Mouse (Mus musculus) small intestine, adult 2 months (tissue): ENCODE measurements around the gene Tbx21.

Experiments used
- CTCF ChIP-seq: fragments of 200-500 bp; IDR thresholded peaks from 2 replicates; pipeline ENCODE4 v1.5.1; 2012; ENCODE audit warnings: low read depth, mild to moderate bottlenecking, control low read depth, inconsistent platforms, low read length, moderate library complexity, mixed read lengths; ENCODE audit not compliant: insufficient replicate concordance, insufficient read length; ENCODE audit errors: extremely low read depth
- POLR2A ChIP-seq: fragments of 200-500 bp; IDR thresholded peaks from 2 replicates; pipeline ENCODE4 v1.6.1; 2012; ENCODE audit warnings: low read depth, mild to moderate bottlenecking, control low read depth, inconsistent platforms, low read length, moderate library complexity

DNA sequence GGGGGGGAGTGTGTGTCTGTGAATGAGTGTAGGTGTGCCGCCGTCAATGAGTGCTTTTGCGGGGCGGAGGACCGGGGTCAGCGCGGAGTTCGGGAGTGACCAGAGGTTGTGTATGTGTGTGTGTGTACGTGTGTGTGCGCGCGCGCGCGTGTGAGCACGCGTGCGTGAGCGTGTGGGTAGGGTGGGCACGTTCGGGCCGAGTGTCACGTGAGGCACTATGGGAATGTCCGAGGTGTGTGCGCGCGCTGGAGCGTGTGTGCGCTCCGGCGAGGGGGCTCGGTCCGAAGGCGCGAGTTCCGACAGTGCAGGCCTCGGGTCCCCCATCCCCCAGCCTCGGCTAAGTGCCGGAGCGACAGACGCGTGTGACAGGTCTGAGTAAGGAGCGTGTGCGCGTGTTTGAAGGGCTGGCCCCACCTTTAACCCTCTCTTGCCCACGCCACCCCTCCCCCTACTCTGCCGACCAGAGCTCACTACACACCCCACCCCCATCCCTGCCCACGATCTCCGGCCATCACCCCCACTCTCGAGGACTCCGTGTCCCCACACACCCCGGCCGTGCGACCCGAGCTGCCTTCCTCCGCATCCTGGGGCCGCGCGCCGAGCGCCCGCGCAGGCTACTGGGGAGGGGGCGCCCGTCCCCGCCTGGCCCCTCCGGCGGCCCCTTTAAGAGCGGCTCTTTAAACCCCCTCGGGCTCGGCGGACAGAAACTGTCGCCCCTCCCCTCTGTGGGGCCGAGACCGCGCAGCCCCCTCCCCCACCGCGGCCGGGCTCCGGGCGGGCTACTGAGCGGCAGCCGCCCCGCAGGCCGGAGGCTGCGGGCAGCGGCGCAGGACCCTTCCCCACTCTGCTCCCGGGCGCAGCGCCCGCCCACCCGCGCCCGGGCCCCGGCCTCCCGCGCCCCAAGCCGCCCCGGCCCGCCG lies 35.5 kb upstream of the Tbx21 start:
- TF ChIP-seq POLR2A = no peak
- TF ChIP-seq CTCF = no peak
